Mouse (Mus musculus) ES-E14 (cell line): ENCODE results near the gene Rasa3. TPM values are rescaled to one million over a fixed set of nuclear protein-coding genes. Genes with fewer than 3 reads are reported as not detected.

Experiments used
- DNase-seq: peaks from one replicate; pipeline ENCODE4 v3.0.0-alpha.2; 2013; ENCODE audit warnings: low read depth, low spot score
- H3K27ac ChIP-seq: 2 replicates; pipeline ENCODE4 v1.5.1; 2012; ENCODE audit warnings: low read depth, mild to moderate bottlenecking, low read length, moderate library complexity, mixed read lengths; ENCODE audit not compliant: poor library complexity, insufficient read depth, severe bottlenecking
- H3K36me3 ChIP-seq: 2 replicates; pipeline ENCODE4 v1.6.1; 2012; ENCODE audit warnings: mild to moderate bottlenecking, low read length, moderate library complexity, mixed read lengths; ENCODE audit not compliant: control insufficient read depth, poor library complexity, insufficient read depth, severe bottlenecking
- H3K4me1 ChIP-seq, 2 experiments: fragments of 150-350 bp in 1 of 2; sonication (generic) in 1 of 2; 2 replicates each; pipeline ENCODE4 v1.6.1; 2012; ENCODE audit warnings: low read length in 2 of 2, mild to moderate bottlenecking in 1 of 2, mixed read lengths in 1 of 2; ENCODE audit not compliant: control insufficient read depth in 2 of 2, insufficient read depth in 2 of 2, poor library complexity in 1 of 2
- H3K4me3 ChIP-seq, 2 experiments: fragments of 150-350 bp in 1 of 2; sonication (generic) in 1 of 2; 2 replicates each; pipeline ENCODE4 v1.5.1; 2012; ENCODE audit warnings: low read length in 2 of 2, low read depth in 1 of 2, mild to moderate bottlenecking in 1 of 2, mixed read lengths in 1 of 2; ENCODE audit not compliant: insufficient read depth in 1 of 2, poor library complexity in 1 of 2, severe bottlenecking in 1 of 2
- H3K9ac ChIP-seq: 2 replicates; pipeline ENCODE4 v1.6.1; 2012; ENCODE audit warnings: low read depth, mild to moderate bottlenecking, low read length, mixed read lengths; ENCODE audit not compliant: poor library complexity, insufficient read depth, severe bottlenecking
- H3K9me3 ChIP-seq: fragments of 150-350 bp; sonication (generic); 2 replicates; pipeline ENCODE4 v1.6.1; 2012; ENCODE audit warnings: low read depth, mild to moderate bottlenecking, low read length; ENCODE audit not compliant: control insufficient read depth, insufficient read depth
- CHD2 ChIP-seq: IDR thresholded peaks from 2 replicates; pipeline ENCODE4 v1.6.1; 2014; ENCODE audit warnings: mild to moderate bottlenecking, low read depth, low read length, inconsistent platforms
- HCFC1 ChIP-seq: IDR thresholded peaks from 2 replicates; pipeline ENCODE4 v1.6.1; 2012; ENCODE audit warnings: low read length, inconsistent platforms, borderline replicate concordance; ENCODE audit not compliant: insufficient read depth
- MAFK ChIP-seq: IDR thresholded peaks from 2 replicates; pipeline ENCODE4 v1.6.1; 2014; ENCODE audit warnings: mild to moderate bottlenecking, low read depth, low read length, inconsistent platforms; ENCODE audit not compliant: insufficient read depth
- ZC3H11A ChIP-seq: IDR thresholded peaks from 2 replicates; pipeline ENCODE4 v1.6.1; 2012; ENCODE audit warnings: low read depth, mild to moderate bottlenecking, inconsistent platforms, low read length, borderline replicate concordance
- ZNF384 ChIP-seq: IDR thresholded peaks from 2 replicates; pipeline ENCODE4 v1.6.1; 2012; ENCODE audit warnings: low read depth, low read length, inconsistent platforms
- in situ Hi-C, 2 experiments: fragments of 600-800 bp; cut with MboI; formaldehyde crosslinking; loops; one replicate each; pipeline ENCODE4 v1.15.1; 2025; ENCODE audit warnings: low sequenced_read_pairs in 2 of 2, inconsistent platforms in 1 of 2; ENCODE audit not compliant: unreplicated experiment in 2 of 2
- total RNA-seq: library from RNA; depleted of rRNA; stranded (reverse); fragments of 300-350 nt; gene quantifications from 2 replicates; pipeline ENCODE4 v1.2.3, GENCODE M21; 2012

The Rasa3 gene
- total RNA-seq, 1 experiment: 14.4 TPM

DNA sequence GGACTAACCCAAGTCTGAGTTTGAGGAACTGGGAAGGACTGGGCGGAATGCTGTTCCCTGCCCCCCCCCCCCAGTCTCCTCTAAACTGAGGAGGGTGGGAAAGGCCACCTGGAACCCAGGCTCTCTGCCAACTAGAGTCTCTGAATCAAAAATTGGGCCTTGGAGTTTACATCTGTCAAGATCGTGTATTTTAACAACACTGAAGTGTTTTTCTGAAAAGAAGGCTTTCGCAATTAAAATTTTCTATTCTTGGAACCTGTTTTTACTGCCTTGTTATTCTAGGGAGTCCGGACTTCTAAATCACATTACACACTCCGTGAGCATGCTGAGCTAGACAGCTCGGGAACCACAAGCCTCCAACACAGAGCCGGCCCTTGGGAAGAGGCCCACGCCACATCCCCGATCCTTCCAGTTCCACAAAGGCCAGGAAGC is 36.9 kb downstream of the Rasa3 start:
- no peaks in the 10 kb centered on the region for H3K36me3 ChIP-seq
- TF ChIP-seq CHD2: no peak
- TF ChIP-seq ZC3H11A: no peak
- TF ChIP-seq MAFK: no peak
- TF ChIP-seq HCFC1: no peak
- TF ChIP-seq ZNF384: no peak
- in situ Hi-C loops: no loop called here
- no peak overlapping the region for H3K27ac ChIP-seq
- no peak for DNase-seq
- H3K4me3 ChIP-seq: no peak overlapping the region
- peaks cover 0 to 4% of the 10 kb centered on the region in 2 experiments; a peak in 1 of 4 replicates for H3K4me1 ChIP-seq
- H3K9ac ChIP-seq: no peak overlapping the region
- H3K9me3 ChIP-seq: no peaks in the 10 kb centered on the region

- in situ Hi-C loops: no loop called here
- TF ChIP-seq ZC3H11A (no peak), CHD2 (no peak), HCFC1 (no peak), MAFK (no peak), ZNF384 (no peak)
- no peaks in the 10 kb centered on the region for H3K36me3 ChIP-seq
- peaks cover 0 to 7% of the 10 kb centered on the region in 2 experiments; a peak in 2 of 4 replicates for H3K4me1 ChIP-seq
- H3K4me3 ChIP-seq: no peak overlapping the region
- H3K9ac ChIP-seq: no peak overlapping the region
- H3K27ac ChIP-seq: no peak overlapping the region
- no peaks in the 10 kb centered on the region for H3K9me3 ChIP-seq
- no peak for DNase-seq
Measured at GRCm38 (mm10) chr8:13633107-13633506, 44.3 kb downstream of the Rasa3 start.

GRCm38 (mm10) chr8:13632309-13632708 is 45.1 kb downstream of the Rasa3 start:
- DNase-seq: no peak
- Histone ChIP-seq H3K4me1 (peaks cover 0 to 7% of the 10 kb centered on the region in 2 experiments; a peak in 2 of 4 replicates), H3K27ac (no peak overlapping the region), H3K36me3 (no peaks in the 10 kb centered on the region), H3K9ac (no peak overlapping the region), H3K9me3 (no peaks in the 10 kb centered on the region), H3K4me3 (no peak overlapping the region)
- TF ChIP-seq MAFK: no peak
- TF ChIP-seq ZC3H11A: no peak
- TF ChIP-seq ZNF384: no peak
- TF ChIP-seq CHD2: no peak
- TF ChIP-seq HCFC1: no peak
- in situ Hi-C loops: no loop called here

- Histone ChIP-seq H3K4me3 (no peak overlapping the region), H3K4me1 (peaks cover 0 to 7% of the 10 kb centered on the region in 2 experiments; a peak in 2 of 4 replicates), H3K9me3 (no peaks in the 10 kb centered on the region), H3K27ac (no peak overlapping the region), H3K9ac (no peak overlapping the region), H3K36me3 (no peaks in the 10 kb centered on the region)
- in situ Hi-C loops: no loop called here
- no peak for DNase-seq
- TF ChIP-seq HCFC1 (no peak), ZNF384 (no peak), CHD2 (no peak), MAFK (no peak), ZC3H11A (no peak)
Measured at GRCm38 (mm10) chr8:13630754-13631153, 46.6 kb downstream of the Rasa3 start.

- no peak for TF ChIP-seq ZC3H11A
- TF ChIP-seq ZNF384: no peak
- no peak for TF ChIP-seq CHD2
- no peak for TF ChIP-seq HCFC1
- TF ChIP-seq MAFK: no peak
- peaks cover 0 to 7% of the 10 kb centered on the region in 2 experiments; a peak in 2 of 4 replicates for H3K4me1 ChIP-seq
- no peaks in the 10 kb centered on the region for H3K9me3 ChIP-seq
- no peak overlapping the region for H3K27ac ChIP-seq
- H3K9ac ChIP-seq: no peak overlapping the region
- H3K4me3 ChIP-seq: no peak overlapping the region
- H3K36me3 ChIP-seq: no peaks in the 10 kb centered on the region
- DNase-seq: no peak
- in situ Hi-C loops: no loop called here
Measured at GRCm38 (mm10) chr8:13630171-13630570, 47.2 kb downstream of the Rasa3 start.
